Mouse (Mus musculus) heart, adult 2 months (tissue): ENCODE results near the gene Gzmm. TPM values are rescaled to one million over a fixed set of nuclear protein-coding genes. Genes with fewer than 3 reads are reported as not detected.
A peak's percentile ranks its signal among the peaks of the same experiment; 100 is the strongest.

ENCODE experiments used
- DNase-seq, 2 experiments: peaks; one replicate each; pipeline ENCODE4 v3.0.0; 2021
- H3K27ac ChIP-seq: fragments of 200-600 bp; 2 replicates; pipeline ENCODE4 v1.8.1; 2022
- H3K27me3 ChIP-seq: fragments of 200-500 bp; 2 replicates; pipeline ENCODE4 v1.6.1; 2012; ENCODE audit warnings: mild to moderate bottlenecking, low read length, inconsistent platforms, mixed read lengths; ENCODE audit not compliant: control insufficient read depth, insufficient read depth
- H3K36me3 ChIP-seq: fragments of 200-500 bp; 2 replicates; pipeline ENCODE4 v1.6.1; 2012; ENCODE audit warnings: low read length, inconsistent platforms; ENCODE audit not compliant: control insufficient read depth, insufficient read depth
- H3K4me1 ChIP-seq: fragments of 200-500 bp; 2 replicates; pipeline ENCODE4 v1.6.1; 2011; ENCODE audit warnings: low read length; ENCODE audit not compliant: control insufficient read depth, insufficient read depth
- H3K4me3 ChIP-seq: fragments of 200-600 bp; 2 replicates; pipeline ENCODE4 v1.8.1; 2022
- H3K79me2 ChIP-seq: fragments of 200-500 bp; replicated peaks from 2 replicates; pipeline ENCODE4 v1.6.1; 2012; ENCODE audit warnings: mild to moderate bottlenecking, inconsistent platforms, low read length, moderate library complexity, mixed read lengths; ENCODE audit not compliant: control insufficient read depth, insufficient read depth
- H3K9ac ChIP-seq: fragments of 200-500 bp; 2 replicates; pipeline ENCODE4 v1.6.1; 2012; ENCODE audit warnings: low read depth, mild to moderate bottlenecking, control low read depth, inconsistent platforms, low read length, mixed read lengths
- CTCF ChIP-seq: fragments of 200-600 bp; IDR thresholded peaks from 2 replicates; pipeline ENCODE4 v1.8.1; 2022; ENCODE audit warnings: antibody characterized with exemption, mild to moderate bottlenecking, moderate library complexity
- EP300 ChIP-seq: fragments of 200-500 bp; IDR thresholded peaks from 2 replicates; pipeline ENCODE4 v1.6.1; 2011; ENCODE audit warnings: low read depth, low read length, control low read depth; ENCODE audit not compliant: insufficient read depth
- POLR2A ChIP-seq: fragments of 200-500 bp; IDR thresholded peaks from 2 replicates; pipeline ENCODE4 v1.6.1; 2011; ENCODE audit warnings: mild to moderate bottlenecking, low read depth, low read length, control low read depth; ENCODE audit not compliant: insufficient read depth
- WGBS: fragments of 180-500 bp; shearing (Covaris S2); methylation state at CpG from one replicate; pipeline ENCODE4 v1.1.7; 2018; 5-methylcytosine and 5-hydroxymethylcytosine counted together
- intact Hi-C: fragments of 180-260 bp; cut with DNase I; formaldehyde crosslinking; loops from one replicate; pipeline ENCODE4 v1.15.1; 2025
- polyA plus RNA-seq: library from polyadenylated mRNA; depleted of rRNA; stranded (reverse); fragments of >200 nt; gene quantifications from 2 replicates; pipeline ENCODE4 v1.2.3, GENCODE M21; 2012
- total RNA-seq, 2 experiments: library from RNA; stranded (reverse); gene quantifications; 2 replicates each; pipeline ENCODE4 v1.2.3; 2021

The Gzmm gene
- total and polyA plus RNA-seq, 3 experiments = 6.4 to 7.4 (median 6.5) TPM

DNA sequence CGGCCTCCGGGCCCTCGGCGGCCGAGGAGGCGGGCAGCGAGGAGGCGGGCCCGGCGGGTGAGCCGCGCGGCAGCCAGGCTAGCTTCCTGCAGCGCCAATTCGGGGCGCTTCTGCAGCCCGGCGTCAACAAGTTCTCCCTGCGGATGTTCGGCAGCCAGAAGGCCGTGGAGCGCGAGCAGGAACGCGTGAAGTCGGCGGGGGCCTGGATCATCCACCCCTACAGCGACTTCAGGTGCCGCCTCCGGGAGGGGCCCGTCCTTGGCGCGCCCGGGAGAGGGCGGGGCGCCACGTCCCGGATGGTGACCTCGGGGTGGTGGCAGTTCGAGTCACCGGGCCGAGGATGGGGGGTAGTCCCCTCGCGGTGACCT is 28.2 kb downstream of the Gzmm start:
- no peak for DNase-seq
- no peaks in the 10 kb centered on the region for H3K79me2 ChIP-seq
- peak overlapping the region; percentile 44 for H3K4me3 ChIP-seq
- under 1% methylated on average over 43 of the region's 44 CpGs for WGBS
- peak overlapping the region; percentile 28 for H3K9ac ChIP-seq
- H3K27ac ChIP-seq = no peak overlapping the region
- H3K4me1 ChIP-seq = peaks cover 3% of the 10 kb centered on the region; the same call in 1 of the 2 replicates
- intact Hi-C loops = no loop called here
- peaks cover 4% of the 10 kb centered on the region; the same call in 1 of the 2 replicates for H3K27me3 ChIP-seq
- H3K36me3 ChIP-seq = no peaks in the 10 kb centered on the region
- no peak for TF ChIP-seq POLR2A
- TF ChIP-seq CTCF = no peak
- TF ChIP-seq EP300 = no peak

DNA sequence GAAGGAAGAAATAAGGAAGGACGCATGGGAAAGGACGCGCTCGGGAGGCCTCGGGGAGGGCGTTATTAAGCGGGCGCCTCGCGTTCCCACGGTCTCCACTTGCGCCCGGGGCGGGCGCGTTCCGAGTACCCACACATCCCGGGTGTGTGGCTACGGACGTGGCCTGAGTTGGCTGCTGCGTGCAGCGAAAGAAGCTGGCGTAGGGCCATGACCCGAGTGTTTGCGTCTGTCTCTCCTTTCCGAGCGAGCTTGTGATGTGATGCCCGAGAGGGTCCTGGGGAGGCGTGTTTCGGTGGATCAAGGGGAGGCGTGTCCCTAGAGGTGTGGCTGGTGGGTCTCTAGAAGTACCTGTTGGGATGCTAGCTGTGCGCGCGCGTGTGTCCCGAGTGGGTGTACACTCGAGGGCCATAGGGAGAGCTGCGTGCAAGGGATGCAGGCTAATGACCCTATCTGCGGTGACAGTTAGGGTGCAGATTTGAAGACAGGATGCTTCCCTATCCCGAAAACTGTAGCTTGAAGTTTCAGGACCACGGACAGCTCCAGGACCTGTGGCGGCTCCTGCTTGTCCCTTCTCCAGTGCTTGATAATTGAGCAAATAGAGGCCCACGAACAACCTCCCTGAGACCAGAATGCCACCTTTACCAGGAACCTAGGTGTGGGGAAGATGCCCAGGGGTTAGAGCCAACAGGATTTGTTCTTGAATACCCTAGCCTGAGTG is 29.0 kb downstream of the Gzmm start:
- Histone ChIP-seq H3K9ac (no peak overlapping the region), H3K27ac (no peak overlapping the region), H3K4me1 (no peaks in the 10 kb centered on the region), H3K36me3 (no peaks in the 10 kb centered on the region), H3K27me3 (peaks cover 4% of the 10 kb centered on the region; the same call in 1 of the 2 replicates), H3K4me3 (peak overlapping the region; percentile 44; the same call in 1 of the 2 replicates), H3K79me2 (no peaks in the 10 kb centered on the region)
- DNase-seq = peak in 1 of 2 experiments; percentile 74
- intact Hi-C loops = no loop called here
- WGBS = 3% methylated on average over 43 of the region's 43 CpGs
- no peak for TF ChIP-seq CTCF
- no peak for TF ChIP-seq POLR2A
- no peak for TF ChIP-seq EP300

DNA sequence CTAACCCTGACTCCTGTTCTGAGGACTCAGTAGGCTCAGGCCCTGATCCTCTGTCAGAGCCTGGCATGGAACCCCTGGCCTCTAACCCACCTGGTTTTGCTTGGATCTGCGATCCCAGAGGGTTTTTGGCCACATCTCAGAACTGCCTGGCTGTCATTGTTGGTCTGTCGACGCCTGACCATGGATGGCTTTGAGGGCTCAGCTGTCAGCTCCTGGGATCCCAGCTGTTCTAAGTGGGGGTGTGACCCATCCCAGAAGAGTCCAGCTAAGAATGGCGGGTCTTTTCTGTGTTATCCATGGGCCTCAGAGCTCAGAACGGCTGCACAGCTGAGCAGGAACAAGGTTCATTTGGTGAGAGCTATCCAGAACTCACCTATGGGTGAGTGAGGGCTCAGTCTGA is 32.3 kb downstream of the Gzmm start:
- 41% methylated on average over 5 of the region's 5 CpGs for WGBS
- TF ChIP-seq CTCF = no peak
- no peak for TF ChIP-seq POLR2A
- no peak for TF ChIP-seq EP300
- no peaks in the 10 kb centered on the region for H3K36me3 ChIP-seq
- H3K27me3 ChIP-seq = peaks cover 4% of the 10 kb centered on the region; the same call in 1 of the 2 replicates
- H3K4me1 ChIP-seq = peaks cover 2% of the 10 kb centered on the region; the same call in 1 of the 2 replicates
- H3K27ac ChIP-seq = no peak overlapping the region
- intact Hi-C loops = no loop called here
- no peak for DNase-seq
- H3K4me3 ChIP-seq = no peak overlapping the region
- H3K9ac ChIP-seq = no peak overlapping the region
- no peaks in the 10 kb centered on the region for H3K79me2 ChIP-seq

DNA sequence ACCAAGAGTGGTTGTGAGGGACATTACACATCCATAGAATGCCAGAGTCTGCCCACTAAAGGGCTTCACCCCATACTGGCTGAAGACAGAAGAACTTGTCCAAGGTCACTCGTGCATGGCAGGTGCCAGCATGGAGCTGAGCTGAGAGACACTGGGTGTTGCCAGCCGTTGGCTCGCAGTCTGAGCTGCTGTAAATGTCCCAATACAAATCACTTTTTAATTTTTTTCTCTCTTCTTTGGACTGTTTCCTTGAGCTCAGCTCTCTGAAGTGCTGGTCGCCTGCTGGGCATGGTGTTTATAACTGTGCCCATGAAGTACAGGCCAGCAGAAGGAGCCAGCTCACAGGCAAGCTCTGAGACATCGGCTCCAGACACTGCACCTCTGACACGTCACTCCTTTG is 34.2 kb downstream of the Gzmm start:
- DNase-seq = no peak
- H3K79me2 ChIP-seq = no peaks in the 10 kb centered on the region
- WGBS = 40% methylated on average over 6 of the region's 6 CpGs
- H3K9ac ChIP-seq = no peak overlapping the region
- H3K4me3 ChIP-seq = no peak overlapping the region
- TF ChIP-seq EP300 (no peak), POLR2A (no peak), CTCF (no peak)
- H3K27me3 ChIP-seq = no peaks in the 10 kb centered on the region
- intact Hi-C loops = no loop called here
- H3K27ac ChIP-seq = peak overlapping the region; percentile 56
- H3K4me1 ChIP-seq = peaks cover 2% of the 10 kb centered on the region; the same call in 1 of the 2 replicates
- no peaks in the 10 kb centered on the region for H3K36me3 ChIP-seq

DNA sequence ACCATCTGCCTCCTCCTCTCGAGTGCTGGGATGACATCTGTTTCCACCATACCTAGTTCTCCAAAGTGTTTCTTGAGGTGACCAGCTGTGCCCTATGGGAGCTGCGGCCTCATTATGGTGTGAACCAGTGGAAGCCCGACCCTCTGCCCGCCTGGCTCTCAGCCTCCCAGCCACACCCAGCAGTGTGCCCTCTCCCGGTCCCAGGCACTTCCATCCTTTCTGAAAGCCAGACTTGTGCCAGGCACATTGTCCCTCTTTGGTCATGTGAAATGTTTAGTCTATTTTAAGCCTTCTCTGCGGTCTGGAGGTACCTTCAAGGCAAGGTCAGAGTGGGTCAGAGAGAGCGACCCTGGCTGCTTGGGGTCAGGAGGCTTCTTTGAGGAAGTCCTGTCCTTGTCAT is 34.9 kb downstream of the Gzmm start:
- no peaks in the 10 kb centered on the region for H3K79me2 ChIP-seq
- TF ChIP-seq EP300 (0 out of 2 replicates have a peak, but pooled peaks have one; percentile 27), CTCF (no peak), POLR2A (no peak)
- no peak for DNase-seq
- H3K4me1 ChIP-seq = peaks cover 4% of the 10 kb centered on the region; the same call in 1 of the 2 replicates
- no peaks in the 10 kb centered on the region for H3K27me3 ChIP-seq
- H3K4me3 ChIP-seq = no peak overlapping the region
- 57% methylated on average over 7 of the region's 7 CpGs for WGBS
- intact Hi-C loops = no loop called here
- peak overlapping the region; percentile 7 for H3K27ac ChIP-seq
- no peak overlapping the region for H3K9ac ChIP-seq
- H3K36me3 ChIP-seq = no peaks in the 10 kb centered on the region

DNA sequence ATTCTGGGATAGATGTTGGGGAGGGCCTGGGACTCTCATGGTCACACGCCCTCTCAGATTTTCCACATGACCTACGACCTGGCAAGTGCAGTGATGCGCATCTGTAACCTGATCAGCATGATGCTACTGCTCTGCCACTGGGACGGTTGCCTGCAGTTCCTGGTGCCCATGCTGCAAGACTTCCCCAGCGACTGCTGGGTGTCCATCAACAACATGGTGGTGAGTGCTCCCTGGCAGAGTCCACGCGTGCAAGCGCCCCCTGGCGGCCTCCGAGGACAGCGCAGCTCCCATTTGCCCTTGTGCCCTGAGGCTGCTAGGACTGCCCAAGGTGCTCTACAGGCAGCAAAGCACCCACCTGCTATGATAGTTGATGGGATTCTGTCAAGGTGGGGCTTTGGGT is 37.3 kb downstream of the Gzmm start:
- intact Hi-C loops = no loop called here
- Histone ChIP-seq H3K4me1 (peaks cover 7% of the 10 kb centered on the region; the same call in 1 of the 2 replicates), H3K36me3 (no peaks in the 10 kb centered on the region), H3K79me2 (no peaks in the 10 kb centered on the region), H3K27ac (no peak overlapping the region), H3K27me3 (no peaks in the 10 kb centered on the region), H3K9ac (no peak overlapping the region), H3K4me3 (no peak overlapping the region)
- DNase-seq = no peak
- 38% methylated on average over 11 of the region's 11 CpGs for WGBS
- TF ChIP-seq EP300 = no peak
- TF ChIP-seq CTCF = peak; percentile 65
